Mouse (Mus musculus) left cerebral cortex, adult 2 months (tissue): Measurements from ENCODE around the gene Eef1akmt4. TPM values are rescaled to one million over a fixed set of nuclear protein-coding genes. Genes with fewer than 3 reads are reported as not detected.

Source experiments
- DNase-seq, 2 experiments: peaks; one replicate each; pipeline ENCODE4 v3.0.0; 2021 to 2022; ENCODE audit warnings: low spot score in 2 of 2, mixed read lengths in 1 of 2; ENCODE audit errors: extremely low spot score in 1 of 2
- H3K27ac ChIP-seq: fragments of 200-600 bp; 2 replicates; pipeline ENCODE4 v1.8.1; 2022
- H3K4me3 ChIP-seq: fragments of 200-600 bp; 2 replicates; pipeline ENCODE4 v1.8.1; 2022
- CTCF ChIP-seq: fragments of 200-600 bp; IDR thresholded peaks from 2 replicates; pipeline ENCODE4 v1.8.1; 2022; ENCODE audit warnings: antibody characterized with exemption, mild to moderate bottlenecking, moderate library complexity
- intact Hi-C: fragments of 180-260 bp; cut with DNase I; formaldehyde crosslinking; loops from one replicate; pipeline ENCODE4 v1.15.1; 2025
- total RNA-seq, 2 experiments: library from RNA; stranded (reverse); gene quantifications; 2 replicates each; pipeline ENCODE4 v1.2.3; 2021

The Eef1akmt4 gene
- total RNA-seq, 2 experiments from 2014 or later, result 1.8 to 2.4 TPM

DNA sequence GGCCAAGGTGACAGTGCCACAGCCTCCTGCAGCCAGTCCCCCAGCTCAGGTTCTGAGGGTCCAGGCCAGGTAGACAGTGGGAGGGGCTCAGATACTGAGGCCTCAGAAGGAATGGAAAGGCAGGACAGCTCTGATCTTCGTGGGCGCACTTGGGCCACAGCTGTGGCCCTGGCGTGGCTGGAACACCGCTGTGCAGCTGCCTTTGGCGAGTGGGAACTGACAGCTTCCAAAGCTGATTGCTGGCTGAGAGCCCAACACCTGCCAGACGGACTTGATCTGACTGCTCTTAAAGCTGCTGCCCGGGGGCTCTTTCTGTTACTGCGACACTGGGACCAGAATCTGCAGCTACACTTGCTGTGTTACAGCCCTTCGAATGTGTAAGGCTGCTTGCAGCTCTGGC, 6.7 kb upstream of the Eef1akmt4 start:
- Histone ChIP-seq H3K27ac (no peak overlapping the region), H3K4me3 (no peak overlapping the region)
- TF ChIP-seq CTCF, result no peak
- intact Hi-C loops, result no loop called here
- DNase-seq, result no peak

DNA sequence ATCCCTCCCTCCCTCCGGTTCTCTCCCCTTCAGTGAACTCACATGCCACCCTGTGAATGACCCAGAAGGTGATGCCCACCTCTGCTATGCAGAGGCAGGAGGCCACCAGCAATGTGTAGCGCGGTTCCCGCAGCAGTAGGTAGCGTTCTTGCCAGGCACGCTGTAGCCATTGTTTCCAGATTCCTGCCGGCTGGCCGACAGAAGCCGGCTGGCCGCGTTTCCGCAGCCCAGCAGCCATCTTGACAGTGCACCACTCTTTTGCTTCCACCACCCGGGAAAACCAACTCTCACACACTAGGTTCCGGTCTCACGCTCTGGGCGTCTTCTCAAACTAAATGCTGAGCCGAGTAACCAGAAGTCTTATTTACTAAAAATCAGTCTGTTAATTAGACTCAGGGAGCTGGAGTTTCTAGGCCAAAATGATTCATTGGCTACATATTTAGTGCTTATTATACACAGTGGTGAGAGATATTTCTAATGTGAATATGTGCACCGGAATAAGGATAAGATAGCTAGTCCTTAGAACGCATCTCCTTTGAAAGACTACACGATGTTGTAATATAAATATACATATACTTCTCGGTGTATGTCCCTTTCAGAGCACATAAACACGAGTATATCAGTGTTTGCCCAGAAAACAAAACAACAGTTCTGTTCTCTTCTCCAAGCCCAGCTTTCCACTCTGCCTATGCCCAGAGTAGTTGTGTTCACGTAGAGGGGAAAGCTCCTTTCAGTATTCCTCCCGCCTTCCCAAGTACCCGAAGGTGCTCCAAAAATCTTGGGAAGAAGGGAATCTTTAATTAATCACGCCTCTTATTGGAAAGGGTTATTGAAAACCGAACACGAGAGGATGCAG, 664 bp upstream of the Eef1akmt4 start:
- DNase-seq, result peak; percentile 68 to 78
- intact Hi-C loops, result loop anchor here (1.0 to 5.0 kb wide), 2 partner anchors 41 to 63 kb away; partner anchors contain the start of genes Abcf3 and Psmd2
- peak overlapping the region; percentile 67 for H3K4me3 ChIP-seq
- TF ChIP-seq CTCF, result no peak
- H3K27ac ChIP-seq, result peak overlapping the region; percentile 84

DNA sequence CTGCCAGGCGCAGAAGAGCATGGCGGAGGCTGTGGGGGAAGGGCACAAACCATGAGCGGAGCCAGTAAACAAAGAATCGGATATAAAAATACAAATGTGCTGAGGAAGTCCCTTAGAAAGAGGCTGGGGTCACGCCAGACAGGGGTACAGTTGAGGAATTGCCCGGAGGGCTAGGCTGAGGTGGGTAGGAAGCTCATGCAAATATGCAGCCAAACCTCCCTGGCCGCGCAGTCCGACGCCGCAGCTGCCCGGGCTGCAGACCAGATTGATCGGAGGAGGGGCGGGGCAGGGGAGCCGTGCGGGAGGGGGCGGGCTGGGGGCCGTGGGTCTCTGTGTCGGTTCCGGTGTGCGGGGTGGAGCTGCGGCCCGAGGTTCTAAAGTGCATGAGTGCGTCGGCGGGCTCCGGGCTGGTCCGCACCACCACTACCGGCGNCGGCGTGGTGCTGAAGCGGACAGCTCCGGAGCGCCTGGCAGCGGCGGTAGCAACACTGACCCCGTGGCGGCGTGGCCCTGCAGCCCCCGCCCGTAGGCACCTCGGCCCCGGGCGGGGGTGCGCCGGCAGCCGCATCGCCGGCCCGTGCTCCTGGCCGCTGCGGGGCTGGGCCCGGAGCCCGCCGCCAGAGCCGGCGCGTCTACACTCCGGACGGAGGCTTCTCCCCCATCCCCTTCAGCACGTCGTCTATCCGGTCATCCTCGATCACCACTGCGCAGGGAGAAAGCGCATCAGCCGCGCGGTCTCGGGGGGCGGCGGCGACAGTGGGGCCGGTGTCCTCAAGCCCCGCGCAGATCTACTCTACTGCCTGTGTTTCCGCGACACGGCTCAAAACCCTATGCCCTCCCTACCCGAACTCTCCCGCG, 8.4 kb downstream of the Eef1akmt4 start:
- TF ChIP-seq CTCF, result no peak

DNA sequence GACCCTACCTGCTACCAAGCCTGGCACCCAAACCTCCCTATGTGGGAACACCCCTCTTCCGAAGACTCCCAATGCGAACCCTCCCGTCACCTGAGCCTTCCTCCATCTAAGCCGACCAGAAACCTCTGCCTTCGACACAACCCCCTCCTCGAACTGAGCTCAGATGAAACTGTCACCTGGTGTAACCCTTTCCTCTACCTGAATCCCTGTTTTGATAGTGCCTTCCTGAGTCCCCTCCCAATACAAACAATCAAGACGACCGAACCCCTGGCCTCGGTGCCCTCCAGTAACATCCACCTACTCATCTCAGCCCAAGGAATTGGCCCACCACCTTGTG, 9.0 kb downstream of the Eef1akmt4 start:
- H3K27ac ChIP-seq, result peak overlapping the region; percentile 85
- no peak for DNase-seq

More for the DNA sequence above, 8.4 kb downstream of the Eef1akmt4 start:
- H3K27ac ChIP-seq, result peak overlapping the region; percentile 85
- no peak for DNase-seq
- intact Hi-C loops, result loop anchor here (5.0 kb wide), 1 partner anchor 122 kb away; the partner anchor contains the start of gene Eif2b5
- H3K4me3 ChIP-seq, result peak overlapping the region; percentile 80

DNA sequence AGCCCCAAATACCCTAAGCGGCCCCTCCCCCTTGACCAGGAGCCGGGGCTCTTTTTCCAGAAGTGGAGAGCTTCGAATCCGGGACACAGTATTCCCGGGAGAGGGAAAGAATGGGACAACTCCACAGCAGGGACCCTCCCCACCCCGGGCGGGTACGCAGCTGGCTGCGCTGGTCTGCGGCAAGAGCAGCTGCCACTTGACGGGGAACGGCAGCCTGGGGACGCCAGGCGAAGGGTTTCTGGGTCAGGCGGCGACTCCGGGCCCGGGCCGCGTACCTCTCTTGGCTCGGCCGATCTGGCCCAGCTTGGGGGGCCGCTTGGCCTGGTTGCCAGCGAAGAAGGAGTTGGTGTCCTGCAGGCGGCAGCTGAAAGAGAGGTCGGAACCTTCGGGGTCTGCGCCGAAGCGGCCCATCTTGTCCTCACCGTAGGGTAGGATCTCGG, 9.4 kb downstream of the Eef1akmt4 start:
- DNase-seq, result peak in 1 of 2 experiments; percentile 33
- intact Hi-C loops, result loop anchor here (5.0 kb wide), 1 partner anchor 123 kb away; the partner anchor contains the start of gene Eif2b5
- Histone ChIP-seq H3K27ac (peak overlapping the region; percentile 85), H3K4me3 (peak overlapping the region; percentile 80)
- TF ChIP-seq CTCF, result no peak

More for the DNA sequence above, 9.0 kb downstream of the Eef1akmt4 start:
- peak overlapping the region; percentile 80 for H3K4me3 ChIP-seq
- no peak for TF ChIP-seq CTCF
- intact Hi-C loops, result loop anchor here (5.0 kb wide), 1 partner anchor 123 kb away; the partner anchor contains the start of gene Eif2b5

DNA sequence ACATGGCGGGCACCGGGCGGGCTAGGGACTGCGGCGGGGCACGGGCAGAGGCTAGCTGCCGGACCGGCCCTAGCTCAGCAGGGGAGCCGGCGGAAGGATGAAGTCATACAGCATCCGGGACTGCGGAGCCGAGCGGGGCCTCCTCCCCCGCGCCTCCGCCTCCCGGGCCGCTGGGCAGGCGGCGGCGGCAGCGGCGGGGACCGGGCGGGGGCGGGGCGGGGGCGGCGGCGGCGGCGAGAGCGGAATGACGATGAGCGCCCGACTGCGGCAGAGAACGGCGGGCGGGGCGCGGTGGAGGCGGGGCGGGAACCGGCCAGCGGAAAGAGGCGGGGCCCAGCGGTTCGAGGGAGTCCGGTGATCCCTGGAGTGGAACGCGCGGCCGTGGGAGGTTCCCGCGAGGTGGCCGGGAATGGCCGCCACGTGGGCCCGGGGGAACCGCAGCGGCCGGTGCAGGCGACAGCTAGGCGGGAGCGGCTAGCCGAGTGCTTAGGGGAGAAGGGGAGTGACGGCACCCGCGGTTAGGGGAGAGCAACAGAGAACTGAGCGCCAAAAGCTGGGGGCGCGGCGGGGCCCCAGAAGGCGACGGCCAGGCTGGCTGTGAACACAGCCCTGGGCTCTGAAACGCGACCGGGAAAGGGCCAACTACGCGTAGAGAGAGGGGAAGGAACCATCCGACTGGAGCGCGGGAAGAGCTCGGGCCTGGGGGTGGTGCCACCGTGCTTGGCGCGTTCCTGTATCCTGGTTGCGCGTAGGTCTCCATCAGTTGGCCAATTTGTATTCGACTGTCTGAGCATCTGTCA, 10.0 kb downstream of the Eef1akmt4 start, which contains the start of gene Camk2n2:
TSS of gene Camk2n2 (minus strand) at position 97 of the 800 bp plus-strand sequence.
- peak; percentile 68 for DNase-seq
- intact Hi-C loops, result loop anchor here (5.0 kb wide), 1 partner anchor 124 kb away; the partner anchor contains the start of gene Eif2b5

DNA sequence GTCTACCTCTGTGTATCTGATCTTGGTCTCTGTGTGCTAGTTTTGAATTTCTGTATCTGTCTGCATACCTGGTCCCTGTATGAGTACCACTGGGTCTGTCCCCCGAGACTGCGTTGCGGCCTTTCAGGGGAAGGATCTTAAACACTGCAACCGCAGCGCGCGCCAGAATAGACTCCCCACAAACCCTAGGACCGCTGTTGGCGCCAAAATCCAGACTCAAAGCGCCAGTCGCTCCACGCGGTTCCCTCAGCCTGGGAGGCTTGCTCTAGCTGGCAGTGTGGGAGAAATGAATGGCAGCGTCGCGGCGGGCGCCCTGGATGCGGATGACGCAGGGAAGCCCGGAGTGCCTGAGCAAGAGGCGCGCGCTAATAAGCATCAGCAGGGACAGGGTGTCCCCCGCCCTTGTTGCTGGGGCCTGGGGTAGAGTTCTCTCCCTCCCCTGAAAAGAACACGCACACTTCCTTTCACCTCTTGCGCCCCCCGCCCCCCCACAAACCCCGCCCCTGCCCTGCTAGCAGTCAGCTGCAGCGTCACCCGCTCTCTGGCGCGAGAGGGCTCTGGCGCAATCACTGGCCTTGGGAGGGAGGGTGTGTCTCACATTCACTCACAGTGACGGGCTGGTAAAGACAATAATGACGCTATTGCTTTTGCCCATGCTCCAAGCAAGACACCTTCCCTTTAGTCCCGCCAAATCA, 10.7 kb downstream of the Eef1akmt4 start:
- intact Hi-C loops, result loop anchor here (5.0 kb wide), 1 partner anchor 125 kb away; the partner anchor contains the start of gene Eif2b5
- Histone ChIP-seq H3K4me3 (peak overlapping the region; percentile 80), H3K27ac (peak overlapping the region; percentile 47; the same call in 1 of the 2 replicates)
- no peak for TF ChIP-seq CTCF
- peak; percentile 58 to 61 for DNase-seq

More for the DNA sequence above, 10.0 kb downstream of the Eef1akmt4 start, which contains the start of gene Camk2n2:
- H3K27ac ChIP-seq, result peak within 1 kb of the TSS; percentile 85
- TF ChIP-seq CTCF, result no peak
- peak within 1 kb of the TSS; percentile 80 for H3K4me3 ChIP-seq

DNA sequence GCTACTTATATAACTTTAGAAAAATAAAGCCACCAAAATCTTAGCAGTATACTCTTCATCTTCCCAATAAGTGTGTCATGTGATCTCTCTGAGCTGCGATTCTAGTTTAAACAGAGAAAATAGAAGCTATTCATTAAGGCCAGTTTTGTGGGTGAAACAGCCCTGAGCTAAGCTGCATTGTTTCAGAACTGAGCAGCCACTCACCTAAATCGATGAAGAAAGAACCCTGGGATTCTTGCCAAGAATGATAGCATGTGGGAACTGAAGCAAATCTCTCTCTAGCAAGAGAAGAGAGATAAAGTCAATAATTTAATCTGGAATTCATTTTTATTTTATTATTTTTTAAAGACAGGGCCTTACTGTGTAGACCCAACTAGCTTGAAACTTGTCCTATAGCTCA, 11.8 kb downstream of the Eef1akmt4 start:
- no peak overlapping the region for H3K4me3 ChIP-seq
- intact Hi-C loops, result loop anchor here (5.0 kb wide), 1 partner anchor 126 kb away; the partner anchor contains the start of gene Eif2b5
- no peak overlapping the region for H3K27ac ChIP-seq
- DNase-seq, result no peak
- no peak for TF ChIP-seq CTCF

DNA sequence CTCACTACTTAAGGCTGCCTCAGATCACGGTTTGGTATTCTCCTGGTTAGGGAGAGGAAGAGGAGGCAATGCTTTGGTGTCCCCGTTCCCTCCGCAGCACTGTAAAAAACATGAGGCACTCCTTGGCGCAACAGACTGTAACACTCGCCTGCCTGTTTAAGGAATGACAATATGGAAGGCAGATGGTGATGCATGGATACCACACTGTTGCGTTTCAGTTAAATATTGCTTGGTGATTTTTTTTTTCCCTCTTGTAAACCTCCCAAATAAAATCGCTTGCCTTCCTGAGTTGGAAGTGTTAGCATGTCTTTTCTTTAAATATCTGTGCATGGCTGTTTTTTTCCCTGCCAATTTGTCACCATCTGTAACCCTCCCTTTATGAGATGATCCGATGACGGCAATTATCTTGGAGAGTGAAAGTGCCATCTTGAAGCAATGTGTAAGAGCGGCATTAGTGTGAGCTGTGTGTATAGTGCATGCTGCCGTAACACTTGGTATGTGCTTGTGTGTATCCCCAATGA, 17.5 kb downstream of the Eef1akmt4 start:
- Histone ChIP-seq H3K27ac (no peak overlapping the region), H3K4me3 (no peak overlapping the region)
- DNase-seq, result peak in 1 of 2 experiments; percentile 33
- no peak for TF ChIP-seq CTCF
- intact Hi-C loops, result no loop called here
